Mouse (Mus musculus): ENCODE results near the gene Dgcr8. TPM values are rescaled to one million over a fixed set of nuclear protein-coding genes. Genes with fewer than 3 reads are reported as not detected.

Gene Dgcr8
- total RNA-seq, 2 experiments from 2014 or later, result 23.6 to 33.4 TPM

- peak; percentile 42 for DNase-seq
Measured at GRCm38 (mm10) chr16:18249364-18249967, 39.6 kb downstream of the Dgcr8 start.

GRCm38 (mm10) chr16:18248433-18249363, 40.3 kb downstream of the Dgcr8 start, which contains the start of the genes Trmt2a and Ranbp1:
Gene Trmt2a, plus strand, starts transcription at chr16:18248679.
Gene Ranbp1, minus strand, starts transcription at chr16:18248732.
- DNase-seq, result peak; percentile 99

- DNase-seq, result no peak
Measured at GRCm38 (mm10) chr16:18247521-18248399, 41.3 kb downstream of the Dgcr8 start.

- DNase-seq, result no peak
Measured at GRCm38 (mm10) chr16:18241581-18241980, 47.5 kb downstream of the Dgcr8 start.

- no peak for DNase-seq
Measured at GRCm38 (mm10) chr16:18236676-18237501, 52.2 kb downstream of the Dgcr8 start.

GRCm38 (mm10) chr16:18235389-18236065, 53.5 kb downstream of the Dgcr8 start:
- peak; percentile 59 for DNase-seq

GRCm38 (mm10) chr16:18234671-18235388, 54.2 kb downstream of the Dgcr8 start, which contains the start of gene Zdhhc8:
Gene Zdhhc8, minus strand, starts transcription at chr16:18235136.
- peak; percentile 78 for DNase-seq

GRCm38 (mm10) chr16:18233919-18234670, 55.0 kb downstream of the Dgcr8 start:
- DNase-seq, result no peak

- no peak for DNase-seq
Measured at GRCm38 (mm10) chr16:18233451-18233850, 55.6 kb downstream of the Dgcr8 start.

GRCm38 (mm10) chr16:18231451-18231850, 57.6 kb downstream of the Dgcr8 start:
- DNase-seq, result no peak

GRCm38 (mm10) chr16:18231047-18231446, 58.0 kb downstream of the Dgcr8 start:
- DNase-seq, result no peak

- no peak for DNase-seq
Measured at GRCm38 (mm10) chr16:18230617-18231016, 58.4 kb downstream of the Dgcr8 start.

GRCm38 (mm10) chr16:18229622-18230021, 59.4 kb downstream of the Dgcr8 start:
- no peak for DNase-seq

GRCm38 (mm10) chr16:18228856-18229255, 60.2 kb downstream of the Dgcr8 start:
- DNase-seq, result no peak

GRCm38 (mm10) chr16:18227897-18228422, 61.1 kb downstream of the Dgcr8 start:
- no peak for DNase-seq

- DNase-seq, result no peak
Measured at GRCm38 (mm10) chr16:18227187-18227586, 61.9 kb downstream of the Dgcr8 start.

GRCm38 (mm10) chr16:18222188-18222587, 66.9 kb downstream of the Dgcr8 start:
- DNase-seq, result peak; percentile 39

- DNase-seq, result no peak
Measured at GRCm38 (mm10) chr16:18221543-18221898, 67.5 kb downstream of the Dgcr8 start.

All from gastrocnemius, postnatal 10 days (tissue).